Mouse (Mus musculus) forebrain, embryonic 15.5 days (tissue): ENCODE data around the gene Mfsd12. TPM values are rescaled to one million over a fixed set of nuclear protein-coding genes. Genes with fewer than 3 reads are reported as not detected.

Experiments used
- ATAC-seq: fragments of 200-750 bp; cut with Nextera tagmentation; replicated peaks from 2 replicates; pipeline ENCODE4 v1.8.0; 2017; ENCODE audit warnings: mild to moderate bottlenecking, moderate TSS enrichment, moderate library complexity
- H3K27ac ChIP-seq: fragments of 300-500 bp; sonication (generic); replicated peaks from 2 replicates; pipeline ENCODE4 v1.5.1; 2015; ENCODE audit warnings: mild to moderate bottlenecking, inconsistent platforms
- H3K27me3 ChIP-seq: fragments of 300-500 bp; sonication (generic); 2 replicates; pipeline ENCODE4 v1.6.1; 2015; ENCODE audit warnings: inconsistent platforms
- H3K36me3 ChIP-seq: fragments of 300-500 bp; sonication (generic); 2 replicates; pipeline ENCODE4 v1.6.1; 2015; ENCODE audit warnings: mild to moderate bottlenecking, inconsistent platforms
- H3K4me1 ChIP-seq: fragments of 300-500 bp; sonication (generic); 2 replicates; pipeline ENCODE4 v1.6.1; 2015; ENCODE audit warnings: inconsistent platforms
- H3K4me2 ChIP-seq: fragments of 300-500 bp; sonication (generic); replicated peaks from 2 replicates; pipeline ENCODE4 v1.6.1; 2015; ENCODE audit warnings: mild to moderate bottlenecking, inconsistent platforms
- H3K4me3 ChIP-seq: fragments of 300-500 bp; sonication (generic); 2 replicates; pipeline ENCODE4 v1.5.1; 2015; ENCODE audit warnings: mild to moderate bottlenecking, inconsistent platforms
- H3K9ac ChIP-seq: fragments of 300-500 bp; sonication (generic); replicated peaks from 2 replicates; pipeline ENCODE4 v1.6.1; 2015; ENCODE audit warnings: mild to moderate bottlenecking, inconsistent platforms
- H3K9me3 ChIP-seq: fragments of 300-500 bp; sonication (generic); 2 replicates; pipeline ENCODE4 v1.6.1; 2016; ENCODE audit warnings: inconsistent platforms
- WGBS: fragments of 180-500 bp; shearing (Covaris S2); methylation state at CpG from one replicate; pipeline ENCODE4 v1.1.7; 2015; ENCODE audit warnings: mixed read lengths; 5-methylcytosine and 5-hydroxymethylcytosine counted together
- polyA plus RNA-seq: library from polyadenylated mRNA; unstranded; fragments of >200 nt; fragmentation: Nextera tagmentation; extraction: Ambion mirVana; gene quantifications from 2 replicates; pipeline ENCODE4 v1.2.1, GENCODE M21; 2015

Gene Mfsd12
- polyA plus RNA-seq, 1 experiment from 2014 or later, result 11.9 TPM

GRCm38 (mm10) chr10:81349961-81350350 is 7.3 kb upstream of the Mfsd12 start:
- Histone ChIP-seq H3K9me3 (no peaks in the 10 kb centered on the region), H3K36me3 (no peaks in the 10 kb centered on the region), H3K27ac (no peak overlapping the region), H3K4me3 (peak overlapping the region; percentile 74), H3K4me2 (peak overlapping the region; percentile 85), H3K4me1 (peaks cover 21% of the 10 kb centered on the region), H3K9ac (peak overlapping the region; percentile 63), H3K27me3 (peaks cover 11% of the 10 kb centered on the region; the same call in 1 of the 2 replicates)
- peak; percentile 20 for ATAC-seq
- WGBS, result 1% methylated on average over 27 of the region's 29 CpGs

DNA sequence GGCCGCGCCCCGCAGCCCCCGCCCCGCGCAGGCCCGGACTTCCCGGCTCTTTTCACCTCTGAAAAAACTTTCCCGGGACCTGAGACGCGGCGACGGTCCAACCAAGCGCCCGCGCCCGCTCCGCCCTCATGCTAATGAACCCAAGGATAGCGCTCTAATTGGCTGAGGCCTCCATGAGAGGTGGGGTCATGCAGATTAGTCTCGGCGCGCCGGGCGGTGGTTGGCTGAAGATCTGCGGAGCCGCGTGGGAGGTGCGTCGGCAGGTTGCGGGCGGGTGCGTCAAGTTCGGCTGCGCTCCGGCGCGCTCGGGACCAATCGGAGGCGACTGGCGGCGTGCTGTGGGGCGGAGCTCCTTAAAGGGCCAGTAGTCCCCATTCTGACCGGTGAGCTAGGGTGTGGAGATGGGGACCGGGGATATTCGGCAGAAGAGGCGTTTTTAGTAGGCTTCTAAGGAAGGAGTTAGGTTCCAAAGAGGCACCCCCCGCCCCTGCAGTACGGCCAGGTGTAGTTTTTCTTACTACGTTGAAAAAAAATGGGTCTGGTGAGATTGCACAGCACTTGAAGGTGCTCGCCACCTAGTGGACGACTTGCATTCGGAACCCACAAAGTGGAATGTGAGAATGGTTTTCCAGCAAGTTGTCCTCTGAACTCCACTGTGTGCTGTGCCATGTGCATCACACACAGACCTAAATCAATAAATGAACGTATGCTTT is 6.8 kb upstream of the Mfsd12 start, which contains the start of gene Hmg20b:
Hmg20b (minus strand) TSS at position 130 of the 713 bp plus-strand sequence.
- peak within 1 kb of the TSS; percentile 74 for H3K4me3 ChIP-seq
- H3K27ac ChIP-seq, result peak within 1 kb of the TSS; percentile 69
- peaks cover 21% of the 10 kb centered on the region for H3K4me1 ChIP-seq
- H3K9ac ChIP-seq, result peak within 1 kb of the TSS; percentile 63
- H3K27me3 ChIP-seq, result peaks cover 6% of the 10 kb centered on the region; the same call in 1 of the 2 replicates
- H3K9me3 ChIP-seq, result no peaks in the 10 kb centered on the region
- H3K4me2 ChIP-seq, result peak within 1 kb of the TSS; percentile 85
- ATAC-seq, result peak; percentile 97
- H3K36me3 ChIP-seq, result no peaks in the 10 kb centered on the region
- under 1% methylated on average over 54 of the region's 54 CpGs for WGBS

- no peaks in the 10 kb centered on the region for H3K27me3 ChIP-seq
- H3K27ac ChIP-seq, result no peak overlapping the region
- H3K9me3 ChIP-seq, result no peaks in the 10 kb centered on the region
- H3K4me2 ChIP-seq, result no peak overlapping the region
- H3K4me1 ChIP-seq, result peaks cover 18% of the 10 kb centered on the region
- H3K4me3 ChIP-seq, result no peak overlapping the region
- H3K9ac ChIP-seq, result no peak overlapping the region
- 32% methylated on average over 9 of the region's 9 CpGs for WGBS
- ATAC-seq, result no peak
- H3K36me3 ChIP-seq, result no peaks in the 10 kb centered on the region
These were observed 5.5 kb upstream of the Mfsd12 start for GRCm38 (mm10) chr10:81351678-81352291.

DNA sequence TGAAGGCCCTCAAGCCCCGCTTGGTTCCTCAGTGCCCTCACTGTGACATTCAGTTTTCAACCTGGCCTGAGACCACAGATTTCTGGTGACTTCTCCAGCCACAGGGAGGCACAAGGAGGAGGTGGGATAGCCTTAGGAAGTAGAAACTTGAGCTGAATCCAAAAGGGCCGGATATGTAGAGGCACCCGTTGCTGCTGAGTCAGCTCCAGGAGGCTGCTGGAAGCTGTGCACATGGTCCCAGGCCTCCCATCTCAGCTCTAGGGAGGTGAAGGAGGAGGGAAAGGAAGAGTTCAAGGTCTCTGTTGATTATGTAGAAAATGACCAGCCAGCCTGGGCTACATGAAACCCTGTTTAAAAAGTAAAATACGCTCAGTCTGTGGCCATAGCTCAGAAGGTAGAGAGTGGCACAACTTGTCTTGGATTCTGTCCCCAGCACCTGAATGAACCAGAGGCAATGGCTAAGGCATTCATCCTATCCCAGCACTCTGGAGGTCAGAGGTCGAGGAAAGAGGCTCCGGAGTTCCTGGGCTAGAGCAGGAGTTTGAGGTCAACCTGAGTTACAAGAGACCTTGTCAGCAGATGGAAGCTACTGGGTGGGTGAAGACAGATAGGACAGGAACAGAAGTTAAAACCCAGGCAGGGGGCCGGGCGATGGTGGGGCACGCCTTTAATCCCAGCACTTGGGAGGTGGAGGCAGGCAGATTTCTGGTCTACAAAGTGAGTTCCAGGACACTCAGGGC is 2.4 kb upstream of the Mfsd12 start:
- no peaks in the 10 kb centered on the region for H3K36me3 ChIP-seq
- no peaks in the 10 kb centered on the region for H3K9me3 ChIP-seq
- peaks cover 22% of the 10 kb centered on the region for H3K4me1 ChIP-seq
- H3K27me3 ChIP-seq, result no peaks in the 10 kb centered on the region
- no peak overlapping the region for H3K9ac ChIP-seq
- no peak for ATAC-seq
- whole genome bisulfite sequencing, result 67% methylated on average over 9 of the region's 9 CpGs
- H3K27ac ChIP-seq, result no peak overlapping the region
- no peak overlapping the region for H3K4me3 ChIP-seq
- H3K4me2 ChIP-seq, result no peak overlapping the region

DNA sequence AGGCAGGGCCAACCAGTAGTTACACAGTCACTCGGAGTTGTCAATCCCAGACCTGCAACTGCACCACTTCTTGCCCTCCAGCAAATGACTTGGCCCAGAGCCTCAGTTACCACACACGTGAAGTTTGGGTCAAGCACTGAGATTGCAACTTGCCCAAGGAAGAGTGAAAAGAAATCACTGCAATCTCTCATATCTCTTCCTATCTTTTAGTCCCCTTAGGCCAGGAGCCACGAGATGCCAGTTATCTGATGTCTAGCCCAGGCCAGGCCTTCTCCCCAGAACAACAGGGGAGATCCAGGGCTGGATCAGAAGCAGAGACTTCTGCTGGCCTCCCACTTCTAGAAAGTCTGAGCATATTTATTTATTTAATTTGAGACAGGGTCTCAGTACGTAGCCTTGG is 1.8 kb upstream of the Mfsd12 start:
- ATAC-seq, result no peak
- Histone ChIP-seq H3K4me3 (no peak overlapping the region), H3K36me3 (no peaks in the 10 kb centered on the region), H3K27ac (no peak overlapping the region), H3K4me2 (no peak overlapping the region), H3K4me1 (peaks cover 19% of the 10 kb centered on the region), H3K27me3 (no peaks in the 10 kb centered on the region), H3K9me3 (no peaks in the 10 kb centered on the region), H3K9ac (no peak overlapping the region)
- 87% methylated on average over 4 of the region's 4 CpGs for WGBS

DNA sequence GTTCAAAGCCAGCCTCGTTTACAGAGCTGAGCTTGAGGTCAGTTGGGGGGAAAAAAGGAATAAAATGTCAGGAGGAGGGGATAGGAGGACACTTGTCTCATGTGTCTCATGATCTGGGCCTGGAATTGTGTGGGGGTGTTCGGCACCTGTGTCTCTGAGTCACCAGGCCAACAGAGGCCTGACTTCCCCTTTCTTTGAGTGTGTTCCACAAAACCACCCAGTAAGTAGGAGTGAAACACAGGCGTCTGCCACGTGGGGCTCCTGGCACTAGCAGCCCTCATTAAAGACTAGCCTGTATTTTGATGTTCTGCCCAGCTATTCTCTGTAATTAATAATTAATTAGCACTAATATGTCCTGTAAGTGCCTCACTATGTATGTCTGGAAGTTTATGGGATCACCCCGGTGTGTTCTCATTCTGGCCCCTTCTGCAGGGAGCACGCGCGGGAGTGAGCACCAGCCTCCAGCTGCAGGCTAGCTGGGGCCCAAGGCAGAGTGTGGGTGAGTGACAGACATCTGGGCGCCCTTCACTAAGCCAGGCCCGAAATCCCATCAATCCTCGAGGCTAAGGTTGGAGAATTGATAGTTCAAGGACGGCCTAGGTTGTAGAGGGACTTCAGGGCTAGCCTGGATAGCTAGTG is 820 bp upstream of the Mfsd12 start:
- H3K27me3 ChIP-seq, result no peaks in the 10 kb centered on the region
- no peak for ATAC-seq
- H3K36me3 ChIP-seq, result no peaks in the 10 kb centered on the region
- peaks cover 19% of the 10 kb centered on the region for H3K4me1 ChIP-seq
- H3K4me3 ChIP-seq, result peak overlapping the region; percentile 79; the same call in 1 of the 2 replicates
- no peak overlapping the region for H3K27ac ChIP-seq
- 44% methylated on average over 12 of the region's 12 CpGs for WGBS
- 0 out of 2 replicates have a peak overlapping the region, but pooled peaks have one; percentile 3 for H3K9ac ChIP-seq
- H3K9me3 ChIP-seq, result no peaks in the 10 kb centered on the region
- H3K4me2 ChIP-seq, result peak overlapping the region; percentile 96

DNA sequence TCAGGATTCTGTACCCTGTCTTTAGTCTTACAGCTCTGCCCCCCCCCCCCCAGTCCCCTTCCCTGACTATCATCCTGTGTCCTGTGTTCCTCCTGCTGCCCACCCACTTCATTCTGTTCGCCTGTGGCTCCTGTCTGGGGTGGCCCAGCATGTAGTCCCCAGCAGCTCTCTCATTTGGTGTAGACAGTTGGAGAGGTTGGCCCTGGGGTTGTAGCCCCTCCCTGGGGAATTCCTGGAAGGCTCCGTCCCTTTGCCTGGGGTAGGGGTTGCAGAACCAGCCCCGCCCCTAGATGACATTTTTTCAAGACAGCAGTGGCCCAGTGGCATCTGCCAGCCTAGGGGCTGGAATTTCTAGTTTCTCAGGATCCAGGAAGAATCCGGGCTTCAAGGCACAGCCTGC is 918 bp downstream of the Mfsd12 start:
- H3K4me1 ChIP-seq, result peaks cover 19% of the 10 kb centered on the region
- H3K9me3 ChIP-seq, result no peaks in the 10 kb centered on the region
- H3K4me2 ChIP-seq, result peak overlapping the region; percentile 96
- ATAC-seq, result no peak
- no peak overlapping the region for H3K27ac ChIP-seq
- H3K36me3 ChIP-seq, result no peaks in the 10 kb centered on the region
- peaks cover 2% of the 10 kb centered on the region for H3K27me3 ChIP-seq
- H3K9ac ChIP-seq, result peak overlapping the region; percentile 76
- peak overlapping the region; percentile 79 for H3K4me3 ChIP-seq
- WGBS, result 46% methylated on average over 4 of the region's 4 CpGs

- H3K27me3 ChIP-seq, result peaks cover 9% of the 10 kb centered on the region
- H3K4me3 ChIP-seq, result no peak overlapping the region; the same call in 1 of the 2 replicates
- no peak for ATAC-seq
- H3K27ac ChIP-seq, result no peak overlapping the region
- 66% methylated on average over 1 of the region's 1 CpGs for WGBS
- H3K4me1 ChIP-seq, result peaks cover 24% of the 10 kb centered on the region
- H3K9ac ChIP-seq, result peak overlapping the region; percentile 76; the same call in 1 of the 2 replicates
- no peaks in the 10 kb centered on the region for H3K9me3 ChIP-seq
- H3K36me3 ChIP-seq, result no peaks in the 10 kb centered on the region
- no peak overlapping the region for H3K4me2 ChIP-seq
These were observed 1.6 kb downstream of the Mfsd12 start for GRCm38 (mm10) chr10:81358841-81359240.

- Histone ChIP-seq H3K4me2 (no peak overlapping the region), H3K9me3 (no peaks in the 10 kb centered on the region), H3K4me3 (no peak overlapping the region), H3K36me3 (no peaks in the 10 kb centered on the region), H3K9ac (no peak overlapping the region), H3K27ac (no peak overlapping the region), H3K4me1 (peaks cover 37% of the 10 kb centered on the region), H3K27me3 (peaks cover 22% of the 10 kb centered on the region)
- WGBS, result 75% methylated on average over 8 of the region's 8 CpGs
- no peak for ATAC-seq
These were observed 3.4 kb downstream of the Mfsd12 start for GRCm38 (mm10) chr10:81360721-81361120.

DNA sequence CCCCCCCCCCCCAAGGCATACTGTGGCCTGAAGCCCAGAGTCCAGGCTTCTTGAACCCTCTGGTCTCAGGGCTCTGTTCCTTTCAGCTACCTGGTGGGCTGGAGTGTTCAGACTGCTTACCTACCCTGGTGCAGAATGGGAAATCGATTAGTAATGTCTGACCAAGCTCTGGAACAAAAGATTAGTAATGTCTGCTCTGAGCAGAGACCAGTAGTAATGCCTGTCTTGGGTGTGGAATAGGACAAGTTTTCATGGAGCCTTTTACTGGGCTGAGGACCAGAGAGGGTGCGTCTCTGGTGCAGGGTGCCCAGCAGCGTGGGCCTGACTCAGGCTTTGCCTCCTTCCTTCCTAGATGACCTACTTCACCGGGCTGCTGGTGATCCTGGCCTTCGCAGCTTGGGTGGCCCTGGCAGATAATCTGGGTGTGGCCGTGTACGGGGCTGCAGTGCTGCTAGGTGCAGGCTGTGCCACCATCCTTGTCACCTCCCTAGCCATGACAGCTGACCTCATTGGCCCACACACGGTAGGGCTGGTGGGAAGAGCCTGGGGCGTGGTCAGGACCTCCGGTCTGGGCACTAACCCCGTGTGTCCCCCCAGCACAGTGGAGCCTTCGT is 5.2 kb downstream of the Mfsd12 start:
- peaks cover 33% of the 10 kb centered on the region for H3K4me1 ChIP-seq

More for the DNA sequence above, 5.2 kb downstream of the Mfsd12 start:
- peaks cover 22% of the 10 kb centered on the region for H3K27me3 ChIP-seq
- 81% methylated on average over 12 of the region's 12 CpGs for WGBS
- no peak overlapping the region for H3K4me3 ChIP-seq
- H3K9ac ChIP-seq, result no peak overlapping the region
- peaks cover 13% of the 10 kb centered on the region for H3K36me3 ChIP-seq
- H3K27ac ChIP-seq, result no peak overlapping the region
- no peak for ATAC-seq
- H3K9me3 ChIP-seq, result no peaks in the 10 kb centered on the region
- H3K4me2 ChIP-seq, result no peak overlapping the region
